ENCODE assay signal across 8 mouse cellular contexts in the genomic region with DNA sequence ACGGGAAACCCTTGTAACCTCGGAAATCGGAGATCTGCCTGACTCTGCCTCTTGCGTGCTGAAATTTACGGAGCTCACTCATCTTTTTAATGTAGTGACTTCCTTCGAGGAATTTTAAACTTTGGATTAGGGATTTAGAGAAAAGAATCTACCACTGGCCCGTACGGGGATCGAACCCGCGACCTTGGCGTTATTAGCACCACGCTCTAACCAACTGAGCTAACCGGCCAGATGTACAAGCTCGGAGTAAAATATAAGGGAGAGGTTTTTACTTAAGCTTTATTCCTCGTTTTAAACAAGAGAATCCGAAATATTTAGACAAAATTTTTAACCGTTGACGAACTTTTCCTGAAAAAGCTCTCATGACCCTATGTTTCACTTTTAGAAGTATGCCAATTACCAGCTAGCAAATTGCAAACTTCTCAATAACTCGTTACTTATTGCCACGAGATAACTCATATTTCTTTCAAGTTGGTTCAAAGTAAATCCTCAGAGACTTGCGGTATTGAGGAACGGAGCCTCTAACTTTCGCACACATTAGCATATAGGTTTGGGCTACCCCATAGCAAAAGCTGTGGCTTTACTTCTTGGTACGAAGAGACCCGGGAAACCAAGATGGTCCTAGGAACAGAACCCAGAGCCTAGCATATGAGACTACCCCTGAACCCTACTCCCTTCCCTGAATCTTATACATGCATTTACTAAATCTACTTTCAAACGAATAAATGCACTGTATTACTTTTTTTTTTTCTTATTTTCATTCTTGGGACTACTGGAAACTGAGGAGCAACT. TPM values are rescaled to one million over a fixed set of nuclear protein-coding genes. Genes with fewer than 3 reads are reported as not detected.
DNase-seq lines count a peak whose midpoint lies in the region; ATAC-seq lines count a peak whose summit lies in the region.

No protein-coding gene starts in this region.

- H3K9me3 ChIP-seq in embryonic facial prominence, embryonic 14.5 days (ENCODE audit: control insufficient read depth, low read length), result no peaks in the 10 kb centered on the region
- H3K9me3 ChIP-seq in hindbrain, embryonic 13.5 days, result no peaks in the 10 kb centered on the region
- no peaks in the 10 kb centered on the region for H3K9me3 ChIP-seq in midbrain, embryonic 14.5 days (ENCODE audit: control insufficient read depth, low read length)

- ATAC-seq in embryonic facial prominence, embryonic 14.5 days (ENCODE audit: low read depth), result no peak
- ATAC-seq in hindbrain, embryonic 13.5 days (ENCODE audit: low FRiP score), result no peak
- ATAC-seq in midbrain, embryonic 14.5 days (ENCODE audit: low FRiP score, low TSS enrichment), result no peak

- peak overlapping the region; percentile 39 for H3K4me3 ChIP-seq in embryonic facial prominence, embryonic 14.5 days (ENCODE audit: low read depth, low read length)
- peak overlapping the region; percentile 25 for H3K4me3 ChIP-seq in hindbrain, embryonic 13.5 days
- peak overlapping the region; percentile 17; the same call in 1 of the 2 replicates for H3K4me3 ChIP-seq in midbrain, embryonic 14.5 days (replicated peaks; ENCODE audit: low read depth, low read length)

- 4% methylated on average over 27 of the region's 27 CpGs for WGBS in embryonic facial prominence, embryonic 14.5 days
- WGBS in hindbrain, embryonic 13.5 days, result 2% methylated on average over 27 of the region's 27 CpGs
- 2% methylated on average over 27 of the region's 27 CpGs for WGBS in midbrain, embryonic 14.5 days

- no peaks in the 10 kb centered on the region for H3K36me3 ChIP-seq in embryonic facial prominence, embryonic 14.5 days (ENCODE audit: control insufficient read depth, insufficient read depth, low read length)
- H3K36me3 ChIP-seq in hindbrain, embryonic 13.5 days, result no peaks in the 10 kb centered on the region
- no peaks in the 10 kb centered on the region for H3K36me3 ChIP-seq in midbrain, embryonic 14.5 days (ENCODE audit: control insufficient read depth, insufficient read depth, low read length)

- H3K4me2 ChIP-seq in embryonic facial prominence, embryonic 14.5 days (ENCODE audit: low read depth, low read length), result peak overlapping the region; percentile 53
- peak overlapping the region; percentile 39 for H3K4me2 ChIP-seq in hindbrain, embryonic 13.5 days
- peak overlapping the region; percentile 30 for H3K4me2 ChIP-seq in midbrain, embryonic 14.5 days (ENCODE audit: low read length)

- no peak overlapping the region for H3K27ac ChIP-seq in embryonic facial prominence, embryonic 14.5 days (replicated peaks; ENCODE audit: low read depth, low read length)
- H3K27ac ChIP-seq in hindbrain, embryonic 13.5 days, result no peak overlapping the region
- no peak overlapping the region for H3K27ac ChIP-seq in midbrain, embryonic 14.5 days (replicated peaks; ENCODE audit: low read depth, low read length)

- DNase-seq in cerebellum, postnatal 36 days, result peak; percentile 7 to 12
- DNase-seq in cerebellum, adult 11 months, result no peak
- peak; percentile 62 for DNase-seq in NIH3T3 (ENCODE audit: low read depth)
- peak; percentile 56 for DNase-seq in embryonic facial prominence, embryonic 14.5 days (ENCODE audit: low spot score)
- DNase-seq in left cerebral cortex, postnatal 36 days (ENCODE audit: low spot score in 2 of 2), result peak; percentile 38 to 41
- DNase-seq in midbrain, embryonic 14.5 days, result peak; percentile 31
- peak; percentile 12 for DNase-seq in thymus, postnatal 36 days

- 0 out of 2 replicates have a peak, but pooled peaks cover 3% of the 10 kb centered on the region for H3K4me1 ChIP-seq in embryonic facial prominence, embryonic 14.5 days (ENCODE audit: control insufficient read depth, insufficient read depth, low read length)
- no peaks in the 10 kb centered on the region for H3K4me1 ChIP-seq in hindbrain, embryonic 13.5 days (replicated peaks)
- no peaks in the 10 kb centered on the region for H3K4me1 ChIP-seq in midbrain, embryonic 14.5 days (ENCODE audit: control insufficient read depth, insufficient read depth, low read length)

- 0 out of 2 replicates have a peak overlapping the region, but pooled peaks have one; percentile 21 for H3K9ac ChIP-seq in embryonic facial prominence, embryonic 14.5 days (ENCODE audit: low read depth, low read length)
- no peak overlapping the region for H3K9ac ChIP-seq in hindbrain, embryonic 13.5 days
- no peak overlapping the region for H3K9ac ChIP-seq in midbrain, embryonic 14.5 days (replicated peaks; ENCODE audit: low read length)

- H3K27me3 ChIP-seq in embryonic facial prominence, embryonic 14.5 days (replicated peaks; ENCODE audit: control insufficient read depth, insufficient read depth, low read length), result no peaks in the 10 kb centered on the region
- peaks cover 17% of the 10 kb centered on the region for H3K27me3 ChIP-seq in hindbrain, embryonic 13.5 days
- peaks cover 5% of the 10 kb centered on the region for H3K27me3 ChIP-seq in midbrain, embryonic 14.5 days (ENCODE audit: control insufficient read depth, insufficient read depth, low read length)

- intact Hi-C loops in left cerebral cortex, postnatal 36 days (cut with DNase I), result no loop called here

RNA-seq across cellular contexts. Expression of gene Hist1h2br, which starts 48.5 kb away (rescaled TPM):
- 13.5 and 14.4 TPM in 2 replicates for polyA plus RNA-seq in embryonic facial prominence, embryonic 14.5 days (2014; fragmentation: Nextera tagmentation; extraction: Ambion mirVana)
- 7.5 and 7.7 TPM in 2 replicates for polyA plus RNA-seq in hindbrain, embryonic 13.5 days (2015; fragmentation: Nextera tagmentation; extraction: Ambion mirVana)
- 10 to 100 TPM; 35.5 to 38.8 TPM for total RNA-seq in left cerebral cortex, postnatal 36 days (2021)
- 4.0 and 4.1 TPM in 2 replicates for polyA plus RNA-seq in midbrain, embryonic 14.5 days (2014; fragmentation: Nextera tagmentation; extraction: Ambion mirVana)

RNA-seq across cellular contexts. Expression of gene Hist1h2ap, which starts 48.8 kb away (rescaled TPM):
- 2,692 and 2,964 TPM in 2 replicates for polyA plus RNA-seq in embryonic facial prominence, embryonic 14.5 days (2014; fragmentation: Nextera tagmentation; extraction: Ambion mirVana)
- 898 and 915 TPM in 2 replicates for polyA plus RNA-seq in hindbrain, embryonic 13.5 days (2015; fragmentation: Nextera tagmentation; extraction: Ambion mirVana)
- total RNA-seq in left cerebral cortex, postnatal 36 days (2021), result 10 to 100 TPM; 20.2 to 20.7 TPM
- polyA plus RNA-seq in midbrain, embryonic 14.5 days (2014; fragmentation: Nextera tagmentation; extraction: Ambion mirVana), result 613 and 855 TPM in 2 replicates

RNA-seq across cellular contexts. Expression of gene Hist1h4n, which starts 50.1 kb away (rescaled TPM):
- polyA plus RNA-seq in embryonic facial prominence, embryonic 14.5 days (2014; fragmentation: Nextera tagmentation; extraction: Ambion mirVana), result 14.1 and 16.4 TPM in 2 replicates
- polyA plus RNA-seq in hindbrain, embryonic 13.5 days (2015; fragmentation: Nextera tagmentation; extraction: Ambion mirVana), result 6.7 and 8.6 TPM in 2 replicates
- total RNA-seq in left cerebral cortex, postnatal 36 days (2021), result 10 to 100 TPM; 21.3 to 23.4 TPM
- 5.7 and 9.6 TPM in 2 replicates for polyA plus RNA-seq in midbrain, embryonic 14.5 days (2014; fragmentation: Nextera tagmentation; extraction: Ambion mirVana)
